Mouse (Mus musculus) forebrain, embryonic 12.5 days (tissue): ENCODE data around the gene Gm13871. TPM values are rescaled to one million over a fixed set of nuclear protein-coding genes. Genes with fewer than 3 reads are reported as not detected.
"Not testable (repeated sequence)": the region's sequence is repeated elsewhere in the genome, so short reads cannot be mapped to it uniquely, and the experiment has no call there.

Experiments
- ATAC-seq: fragments of 200-750 bp; cut with Nextera tagmentation; 2 replicates; pipeline ENCODE4 v1.8.0; 2017; ENCODE audit warnings: moderate TSS enrichment; ENCODE audit not compliant: low FRiP score
- H3K27ac ChIP-seq: fragments of 300-500 bp; sonication (generic); 2 replicates; pipeline ENCODE4 v1.5.1; 2016; ENCODE audit warnings: mild to moderate bottlenecking
- H3K27me3 ChIP-seq: fragments of 300-500 bp; sonication (generic); 2 replicates; pipeline ENCODE4 v1.6.1; 2016; ENCODE audit warnings: mild to moderate bottlenecking
- H3K36me3 ChIP-seq: fragments of 300-500 bp; sonication (generic); replicated peaks from 2 replicates; pipeline ENCODE4 v1.6.1; 2016; ENCODE audit warnings: mild to moderate bottlenecking
- H3K4me1 ChIP-seq: fragments of 300-500 bp; sonication (generic); 2 replicates; pipeline ENCODE4 v1.6.1; 2016
- H3K4me2 ChIP-seq: fragments of 300-500 bp; sonication (generic); 2 replicates; pipeline ENCODE4 v1.6.1; 2016; ENCODE audit warnings: mild to moderate bottlenecking, moderate library complexity
- H3K4me3 ChIP-seq: fragments of 300-500 bp; sonication (generic); replicated peaks from 2 replicates; pipeline ENCODE4 v1.5.1; 2016; ENCODE audit warnings: mild to moderate bottlenecking
- H3K9ac ChIP-seq: fragments of 300-500 bp; sonication (generic); 2 replicates; pipeline ENCODE4 v1.6.1; 2016; ENCODE audit warnings: mild to moderate bottlenecking
- H3K9me3 ChIP-seq: fragments of 300-500 bp; sonication (generic); 2 replicates; pipeline ENCODE4 v1.6.1; 2016
- WGBS: fragments of 180-500 bp; shearing (Covaris S2); methylation state at CpG from one replicate; pipeline ENCODE4 v1.1.7; 2016; 5-methylcytosine and 5-hydroxymethylcytosine counted together
- polyA plus RNA-seq: library from polyadenylated mRNA; unstranded; fragments of >200 nt; fragmentation: Nextera tagmentation; extraction: Ambion mirVana; gene quantifications from 2 replicates; pipeline ENCODE4 v1.2.1, GENCODE M21; 2016

The Gm13871 gene
- not detected in 2 replicates for polyA plus RNA-seq

DNA sequence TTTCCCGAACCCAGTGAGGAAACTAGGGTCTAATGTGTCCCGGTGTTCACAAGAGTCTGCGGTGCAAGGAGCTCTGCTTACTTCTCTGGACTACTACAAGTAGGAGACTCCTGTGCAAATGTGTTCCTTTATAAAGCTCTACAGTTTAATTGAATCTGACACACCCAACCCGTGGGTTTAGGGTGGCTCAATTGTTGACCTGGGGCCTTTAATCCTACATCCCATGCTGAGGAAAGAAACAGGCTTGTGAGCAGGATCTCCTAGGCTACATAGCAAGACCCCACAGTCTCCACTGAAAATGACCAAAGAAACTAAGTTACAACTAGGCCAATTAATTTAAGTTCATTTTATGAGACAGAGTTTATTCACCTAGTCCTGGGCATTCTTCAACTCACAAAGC is at the start of gene Gm13871:
Gene Gm13871 (minus strand): TSS at position 101 of the 400 bp plus-strand sequence.
- H3K4me3 ChIP-seq, ATAC-seq, H3K27ac ChIP-seq, H3K27me3 ChIP-seq, H3K36me3 ChIP-seq, H3K9me3 ChIP-seq, H3K4me2 ChIP-seq, H3K9ac ChIP-seq, H3K4me1 ChIP-seq: not testable (repeated sequence)
- WGBS: no CpG with 5 or more reads among the region's 4 CpGs

DNA sequence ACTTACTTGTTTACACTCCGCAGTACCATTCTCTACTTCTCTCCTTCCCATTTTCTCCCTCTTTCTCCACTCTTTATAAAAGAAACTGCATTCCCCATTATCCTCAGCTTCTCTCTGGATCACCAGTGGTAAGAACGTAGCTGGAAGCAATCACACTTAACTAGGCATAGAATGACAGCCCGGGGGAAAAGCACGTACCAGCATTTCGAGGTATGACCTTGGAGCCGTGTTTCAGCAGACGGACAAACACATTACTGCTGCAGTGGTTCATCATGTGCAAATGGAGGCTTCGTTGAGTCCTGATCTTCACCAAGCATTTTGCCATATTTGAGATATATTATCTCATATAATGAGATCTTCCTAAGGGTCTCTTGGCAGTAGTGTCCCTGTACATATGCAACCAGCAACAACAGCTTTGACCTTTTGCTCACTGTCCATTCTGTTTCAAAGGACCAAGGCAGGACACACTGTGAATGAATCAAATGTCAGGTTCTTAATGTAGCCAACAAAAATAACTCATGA is 44.7 kb upstream of the Gm13871 start, which contains the start of gene 2310002L09Rik:
Gene 2310002L09Rik (minus strand): TSS at position 472 of the 522 bp plus-strand sequence.
- WGBS: 84% methylated on average over 8 of the region's 8 CpGs
- no peak within 1 kb of the TSS for H3K4me3 ChIP-seq
- no peak within 1 kb of the TSS for H3K9ac ChIP-seq
- H3K4me1 ChIP-seq: no peaks in the 10 kb centered on the region
- no peaks in the 10 kb centered on the region for H3K27me3 ChIP-seq
- H3K36me3 ChIP-seq: no peaks in the 10 kb centered on the region
- H3K9me3 ChIP-seq: no peaks in the 10 kb centered on the region
- H3K4me2 ChIP-seq: no peak within 1 kb of the TSS
- no peak within 1 kb of the TSS for H3K27ac ChIP-seq
- no peak for ATAC-seq

DNA sequence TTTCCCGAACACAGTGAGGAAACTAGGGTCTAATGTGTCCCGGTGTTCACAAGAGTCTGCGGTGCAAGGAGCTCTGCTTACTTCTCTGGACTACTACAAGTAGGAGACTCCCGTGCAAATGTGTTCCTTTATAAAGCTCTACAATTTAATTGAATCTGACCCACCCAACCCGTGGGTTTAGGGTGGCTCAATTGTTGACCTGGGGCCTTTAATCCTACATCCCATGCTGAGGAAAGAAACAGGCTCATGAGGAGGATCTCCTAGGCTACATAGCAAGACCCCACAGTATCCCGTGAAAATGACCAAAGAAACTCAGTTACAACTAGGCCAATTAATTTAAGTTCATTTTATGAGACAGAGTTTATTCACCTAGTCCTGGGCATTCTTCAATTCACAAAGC is 14.9 kb upstream of the Gm13871 start, which contains the start of gene Gm11756:
Gene Gm11756 (minus strand): TSS at position 101 of the 400 bp plus-strand sequence.
- not testable (repeated sequence) for H3K27ac ChIP-seq, H3K4me3 ChIP-seq, H3K36me3 ChIP-seq, ATAC-seq, H3K27me3 ChIP-seq, H3K4me1 ChIP-seq, H3K4me2 ChIP-seq, H3K9ac ChIP-seq, H3K9me3 ChIP-seq
- 82% methylated on average over 6 of the region's 6 CpGs for WGBS

DNA sequence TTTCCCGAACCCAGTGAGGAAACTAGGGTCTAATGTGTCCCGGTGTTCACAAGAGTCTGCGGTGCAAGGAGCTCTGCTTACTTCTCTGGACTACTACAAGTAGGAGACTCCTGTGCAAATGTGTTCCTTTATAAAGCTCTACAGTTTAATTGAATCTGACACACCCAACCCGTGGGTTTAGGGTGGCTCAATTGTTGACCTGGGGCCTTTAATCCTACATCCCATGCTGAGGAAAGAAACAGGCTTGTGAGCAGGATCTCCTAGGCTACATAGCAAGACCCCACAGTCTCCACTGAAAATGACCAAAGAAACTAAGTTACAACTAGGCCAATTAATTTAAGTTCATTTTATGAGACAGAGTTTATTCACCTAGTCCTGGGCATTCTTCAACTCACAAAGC is 14.7 kb downstream of the Gm13871 start, which contains the start of gene Gm11757:
Gene Gm11757 (minus strand): TSS at position 101 of the 400 bp plus-strand sequence.
- no CpG with 5 or more reads among the region's 4 CpGs for WGBS
- H3K9ac ChIP-seq, H3K27ac ChIP-seq, H3K4me3 ChIP-seq, ATAC-seq, H3K4me1 ChIP-seq, H3K27me3 ChIP-seq, H3K9me3 ChIP-seq, H3K36me3 ChIP-seq, H3K4me2 ChIP-seq: not testable (repeated sequence)

- H3K9ac ChIP-seq, H3K4me3 ChIP-seq, H3K4me1 ChIP-seq, H3K27ac ChIP-seq, H3K9me3 ChIP-seq, H3K27me3 ChIP-seq, H3K4me2 ChIP-seq, ATAC-seq, H3K36me3 ChIP-seq: not testable (repeated sequence)
- WGBS: no CpG with 5 or more reads among the region's 4 CpGs
These were observed 29.6 kb downstream of the Gm13871 start, which contains the start of gene Gm11758 for GRCm38 (mm10) chr4:73876166-73876565. Gene Gm11758, minus strand, starts transcription at chr4:73876266.

Other genes with a start within 250 kb of the Gm13871 start
- gene Gm11239, start 237.6 kb downstream of the Gm13871 start, polyA plus RNA-seq: not detected in 2 replicates
- gene Gm428, start 222.4 kb downstream of the Gm13871 start, polyA plus RNA-seq: not detected in 2 replicates
- gene Rasef, start 115.0 kb downstream of the Gm13871 start, polyA plus RNA-seq: 0.80 and 1.0 TPM in 2 replicates
- gene Gm11758, start 29.7 kb downstream of the Gm13871 start, polyA plus RNA-seq: not detected in 2 replicates
- gene Gm11757, start 14.8 kb downstream of the Gm13871 start, polyA plus RNA-seq: not detected in 2 replicates
- not detected in 2 replicates for gene Gm11756, start 14.8 kb upstream of the Gm13871 start, polyA plus RNA-seq
- not detected in 2 replicates for gene 2310002L09Rik, start 44.9 kb upstream of the Gm13871 start, polyA plus RNA-seq
- gene Frmd3, start 107.5 kb upstream of the Gm13871 start, polyA plus RNA-seq: 5.0 and 5.9 TPM in 2 replicates